Mouse (Mus musculus): ENCODE measurements around the gene Pcyt1a. TPM values are rescaled to one million over a fixed set of nuclear protein-coding genes. Genes with fewer than 3 reads are reported as not detected.

Gene Pcyt1a
- polyA plus RNA-seq (2014; fragmentation: Nextera tagmentation; extraction: Ambion mirVana) = 37.0 and 42.8 TPM in 2 replicates

GRCm38 (mm10) chr16:32430474-32431046 lies at the start of gene Pcyt1a:
Gene Pcyt1a (plus strand): TSS chr16:32430921.
- no peaks in the 10 kb centered on the region for H3K27me3 ChIP-seq (replicated peaks; ENCODE audit: control insufficient read depth, insufficient read depth, low read length)
- WGBS = under 1% methylated on average over 54 of the region's 54 CpGs
- H3K4me1 ChIP-seq (replicated peaks; ENCODE audit: control insufficient read depth, insufficient read depth, low read length) = peaks cover 15% of the 10 kb centered on the region
- no peaks in the 10 kb centered on the region for H3K36me3 ChIP-seq (ENCODE audit: control insufficient read depth, insufficient read depth, low read length)
- peak within 1 kb of the TSS; percentile 86 for H3K4me2 ChIP-seq
- peak within 1 kb of the TSS; percentile 89 for H3K9ac ChIP-seq (ENCODE audit: low read depth, low read length)
- peak within 1 kb of the TSS; percentile 79 for H3K4me3 ChIP-seq (ENCODE audit: low read depth, low read length)
- ATAC-seq (replicated peaks; ENCODE audit: low FRiP score) (peak; percentile 91), DNase-seq (ENCODE audit: low spot score) (peak; percentile 91)
- H3K27ac ChIP-seq (ENCODE audit: low read depth, low read length) = peak within 1 kb of the TSS; percentile 84
- no peaks in the 10 kb centered on the region for H3K9me3 ChIP-seq (ENCODE audit: control insufficient read depth, low read length)

DNA sequence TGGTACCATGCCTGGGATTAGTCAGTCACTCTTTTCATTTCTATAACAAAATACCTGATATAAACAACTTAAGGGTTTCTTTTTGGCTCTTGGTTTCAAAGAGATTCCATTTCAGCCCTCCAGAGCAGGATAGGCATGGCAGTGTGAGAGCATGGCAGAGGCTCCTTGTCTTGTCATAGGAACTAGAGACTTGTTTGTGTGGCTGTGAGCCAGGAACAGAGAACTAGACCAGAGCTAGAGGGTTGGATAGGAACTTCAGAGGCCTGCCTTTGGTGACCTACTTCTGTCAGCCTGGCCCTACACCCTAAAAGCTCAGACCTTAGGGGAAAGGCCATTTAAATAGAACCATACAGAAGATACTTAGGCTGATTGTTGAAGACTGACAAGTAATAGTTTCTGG lies 47.8 kb upstream of the Pcyt1a start:
- no peak overlapping the region for H3K9ac ChIP-seq (ENCODE audit: low read depth, low read length)
- no peak overlapping the region for H3K27ac ChIP-seq (ENCODE audit: low read depth, low read length)
- no peaks in the 10 kb centered on the region for H3K27me3 ChIP-seq (replicated peaks; ENCODE audit: control insufficient read depth, insufficient read depth, low read length)
- no peak overlapping the region for H3K4me2 ChIP-seq
- peaks cover 35% of the 10 kb centered on the region for H3K36me3 ChIP-seq (ENCODE audit: control insufficient read depth, insufficient read depth, low read length)
- no peak for DNase-seq (ENCODE audit: low spot score)
- no peak for ATAC-seq (replicated peaks; ENCODE audit: low FRiP score)
- no peak overlapping the region for H3K4me3 ChIP-seq (ENCODE audit: low read depth, low read length)
- H3K4me1 ChIP-seq (replicated peaks; ENCODE audit: control insufficient read depth, insufficient read depth, low read length) = no peaks in the 10 kb centered on the region
- H3K9me3 ChIP-seq (ENCODE audit: control insufficient read depth, low read length) = no peaks in the 10 kb centered on the region

DNA sequence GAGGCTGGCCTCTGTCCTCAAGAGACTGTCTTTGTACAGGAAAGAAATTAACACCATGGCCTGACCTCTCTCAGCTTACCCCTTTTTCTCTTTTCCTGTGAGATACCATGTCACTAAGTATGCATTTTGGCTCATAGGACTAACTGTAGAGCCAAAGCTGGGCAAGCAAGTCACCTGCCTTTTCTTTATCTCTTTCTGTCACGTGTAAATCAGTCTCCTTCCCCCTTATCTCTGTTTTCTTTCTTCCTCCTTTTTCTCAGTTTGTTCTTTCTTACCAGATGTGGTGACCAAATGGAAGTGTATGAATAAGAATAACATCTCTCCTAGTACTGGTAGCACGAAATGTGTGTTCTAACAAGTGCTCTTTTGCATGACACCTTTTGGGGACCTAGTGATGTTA lies 45.8 kb upstream of the Pcyt1a start:
- no peak for ATAC-seq (replicated peaks; ENCODE audit: low FRiP score)
- 61% methylated on average over 2 of the region's 2 CpGs for WGBS

GRCm38 (mm10) chr16:32386826-32387225 lies 43.9 kb upstream of the Pcyt1a start:
- no peak overlapping the region for H3K9ac ChIP-seq (ENCODE audit: low read depth, low read length)
- H3K4me1 ChIP-seq (replicated peaks; ENCODE audit: control insufficient read depth, insufficient read depth, low read length) = peaks cover 6% of the 10 kb centered on the region
- no peak overlapping the region for H3K27ac ChIP-seq (ENCODE audit: low read depth, low read length)
- H3K9me3 ChIP-seq (ENCODE audit: control insufficient read depth, low read length) = no peaks in the 10 kb centered on the region
- WGBS = 95% methylated on average over 3 of the region's 3 CpGs
- H3K4me3 ChIP-seq (ENCODE audit: low read depth, low read length) = no peak overlapping the region
- no peaks in the 10 kb centered on the region for H3K27me3 ChIP-seq (replicated peaks; ENCODE audit: control insufficient read depth, insufficient read depth, low read length)
- no peak for ATAC-seq (replicated peaks; ENCODE audit: low FRiP score)
- H3K4me2 ChIP-seq = no peak overlapping the region
- peaks cover 13% of the 10 kb centered on the region; the same call in 1 of the 2 replicates for H3K36me3 ChIP-seq (ENCODE audit: control insufficient read depth, insufficient read depth, low read length)
- no peak for DNase-seq (ENCODE audit: low spot score)

More for the DNA sequence above, 45.8 kb upstream of the Pcyt1a start:
- no peak overlapping the region for H3K27ac ChIP-seq (ENCODE audit: low read depth, low read length)
- no peak overlapping the region for H3K4me2 ChIP-seq
- no peaks in the 10 kb centered on the region for H3K9me3 ChIP-seq (ENCODE audit: control insufficient read depth, low read length)
- peaks cover 5% of the 10 kb centered on the region for H3K4me1 ChIP-seq (replicated peaks; ENCODE audit: control insufficient read depth, insufficient read depth, low read length)
- peaks cover 22% of the 10 kb centered on the region for H3K36me3 ChIP-seq (ENCODE audit: control insufficient read depth, insufficient read depth, low read length)
- no peak for DNase-seq (ENCODE audit: low spot score)
- H3K4me3 ChIP-seq (ENCODE audit: low read depth, low read length) = no peak overlapping the region
- H3K27me3 ChIP-seq (replicated peaks; ENCODE audit: control insufficient read depth, insufficient read depth, low read length) = no peaks in the 10 kb centered on the region
- H3K9ac ChIP-seq (ENCODE audit: low read depth, low read length) = no peak overlapping the region

DNA sequence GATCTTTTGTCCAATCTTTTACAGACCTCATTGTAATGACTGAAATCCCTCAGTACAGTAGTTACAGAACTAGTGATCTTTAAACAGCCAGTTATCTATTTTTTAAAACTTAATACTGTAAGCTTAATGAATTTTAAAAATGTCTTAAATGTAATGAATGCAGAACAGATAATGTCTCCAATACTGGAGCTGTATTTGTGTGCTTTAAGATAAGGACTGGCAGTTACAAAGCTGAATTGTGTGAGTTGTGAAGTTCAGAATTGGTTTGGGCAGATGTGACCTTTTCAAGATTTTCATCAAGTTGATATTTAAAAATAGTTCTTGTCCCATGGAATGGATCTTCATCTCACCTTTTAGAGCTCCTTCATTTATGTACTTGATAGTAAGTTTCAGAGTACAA lies 41.7 kb upstream of the Pcyt1a start:
- H3K27ac ChIP-seq (ENCODE audit: low read depth, low read length) = peak overlapping the region; percentile 59; the same call in 1 of the 2 replicates

GRCm38 (mm10) chr16:32389841-32390240 lies 40.9 kb upstream of the Pcyt1a start:
- Histone ChIP-seq H3K9me3 (ENCODE audit: control insufficient read depth, low read length) (no peaks in the 10 kb centered on the region), H3K27ac (ENCODE audit: low read depth, low read length) (peak overlapping the region; percentile 16; the same call in 1 of the 2 replicates), H3K36me3 (ENCODE audit: control insufficient read depth, insufficient read depth, low read length) (peaks cover 12% of the 10 kb centered on the region), H3K4me3 (ENCODE audit: low read depth, low read length) (no peak overlapping the region), H3K27me3 (replicated peaks; ENCODE audit: control insufficient read depth, insufficient read depth, low read length) (no peaks in the 10 kb centered on the region), H3K4me2 (no peak overlapping the region), H3K9ac (ENCODE audit: low read depth, low read length) (no peak overlapping the region), H3K4me1 (replicated peaks; ENCODE audit: control insufficient read depth, insufficient read depth, low read length) (peaks cover 6% of the 10 kb centered on the region)
- ATAC-seq (replicated peaks; ENCODE audit: low FRiP score) (no peak), DNase-seq (ENCODE audit: low spot score) (no peak)
- WGBS = 81% methylated on average over 3 of the region's 3 CpGs

More for the DNA sequence above, 41.7 kb upstream of the Pcyt1a start:
- no peaks in the 10 kb centered on the region for H3K9me3 ChIP-seq (ENCODE audit: control insufficient read depth, low read length)
- no peak overlapping the region for H3K9ac ChIP-seq (ENCODE audit: low read depth, low read length)
- DNase-seq (ENCODE audit: low spot score) = no peak
- peaks cover 6% of the 10 kb centered on the region for H3K4me1 ChIP-seq (replicated peaks; ENCODE audit: control insufficient read depth, insufficient read depth, low read length)
- H3K4me2 ChIP-seq = no peak overlapping the region
- no peaks in the 10 kb centered on the region for H3K27me3 ChIP-seq (replicated peaks; ENCODE audit: control insufficient read depth, insufficient read depth, low read length)
- H3K36me3 ChIP-seq (ENCODE audit: control insufficient read depth, insufficient read depth, low read length) = peaks cover 15% of the 10 kb centered on the region
- ATAC-seq (replicated peaks; ENCODE audit: low FRiP score) = no peak
- no peak overlapping the region for H3K4me3 ChIP-seq (ENCODE audit: low read depth, low read length)

DNA sequence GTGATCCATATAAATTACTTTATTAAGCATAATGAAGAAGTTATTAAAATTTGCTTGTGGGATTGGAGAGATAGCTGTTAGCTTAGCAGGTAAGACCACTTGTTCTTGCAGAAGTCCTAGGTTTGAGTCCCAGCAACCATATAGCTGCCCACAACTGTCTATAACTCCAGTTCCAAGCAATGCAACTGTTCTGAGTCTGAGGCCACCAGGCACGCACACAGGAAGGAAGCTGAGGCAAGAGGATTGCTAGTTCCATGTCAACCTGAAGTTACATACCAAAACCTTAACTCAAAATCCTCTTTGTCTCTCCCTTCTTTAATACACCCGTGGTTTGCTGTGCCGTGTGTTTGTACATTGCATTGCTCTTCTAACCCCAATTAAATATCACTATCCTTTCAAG lies 39.8 kb upstream of the Pcyt1a start:
- H3K9me3 ChIP-seq (ENCODE audit: control insufficient read depth, low read length) = no peaks in the 10 kb centered on the region
- WGBS = 82% methylated on average over 3 of the region's 3 CpGs
- H3K4me3 ChIP-seq (ENCODE audit: low read depth, low read length) = no peak overlapping the region
- H3K4me1 ChIP-seq (replicated peaks; ENCODE audit: control insufficient read depth, insufficient read depth, low read length) = peaks cover 6% of the 10 kb centered on the region
- DNase-seq (ENCODE audit: low spot score) (no peak), ATAC-seq (replicated peaks; ENCODE audit: low FRiP score) (no peak)
- H3K9ac ChIP-seq (ENCODE audit: low read depth, low read length) = no peak overlapping the region
- no peaks in the 10 kb centered on the region for H3K27me3 ChIP-seq (replicated peaks; ENCODE audit: control insufficient read depth, insufficient read depth, low read length)
- H3K27ac ChIP-seq (ENCODE audit: low read depth, low read length) = no peak overlapping the region
- peaks cover 6% of the 10 kb centered on the region for H3K36me3 ChIP-seq (ENCODE audit: control insufficient read depth, insufficient read depth, low read length)
- no peak overlapping the region for H3K4me2 ChIP-seq

GRCm38 (mm10) chr16:32395679-32396540 lies 34.8 kb upstream of the Pcyt1a start:
- no peak overlapping the region for H3K4me2 ChIP-seq
- peaks cover 5% of the 10 kb centered on the region for H3K36me3 ChIP-seq (ENCODE audit: control insufficient read depth, insufficient read depth, low read length)
- H3K27me3 ChIP-seq (replicated peaks; ENCODE audit: control insufficient read depth, insufficient read depth, low read length) = no peaks in the 10 kb centered on the region
- no peak overlapping the region for H3K9ac ChIP-seq (ENCODE audit: low read depth, low read length)
- 45% methylated on average over 6 of the region's 6 CpGs for WGBS
- DNase-seq (ENCODE audit: low spot score) = no peak
- no peak for ATAC-seq (replicated peaks; ENCODE audit: low FRiP score)
- no peak overlapping the region for H3K4me3 ChIP-seq (ENCODE audit: low read depth, low read length)
- H3K27ac ChIP-seq (ENCODE audit: low read depth, low read length) = peak overlapping the region; percentile 14
- no peaks in the 10 kb centered on the region for H3K9me3 ChIP-seq (ENCODE audit: control insufficient read depth, low read length)
- no peaks in the 10 kb centered on the region; the same call in 1 of the 2 replicates for H3K4me1 ChIP-seq (replicated peaks; ENCODE audit: control insufficient read depth, insufficient read depth, low read length)

GRCm38 (mm10) chr16:32396541-32396835 lies 34.2 kb upstream of the Pcyt1a start:
- WGBS = 61% methylated on average over 3 of the region's 3 CpGs
- ATAC-seq (replicated peaks; ENCODE audit: low FRiP score) = no peak
- Histone ChIP-seq H3K4me3 (ENCODE audit: low read depth, low read length) (no peak overlapping the region), H3K27ac (ENCODE audit: low read depth, low read length) (no peak overlapping the region), H3K27me3 (replicated peaks; ENCODE audit: control insufficient read depth, insufficient read depth, low read length) (no peaks in the 10 kb centered on the region), H3K9ac (ENCODE audit: low read depth, low read length) (no peak overlapping the region), H3K4me2 (no peak overlapping the region), H3K4me1 (replicated peaks; ENCODE audit: control insufficient read depth, insufficient read depth, low read length) (no peaks in the 10 kb centered on the region; the same call in 1 of the 2 replicates), H3K9me3 (ENCODE audit: control insufficient read depth, low read length) (no peaks in the 10 kb centered on the region), H3K36me3 (ENCODE audit: control insufficient read depth, insufficient read depth, low read length) (peaks cover 4% of the 10 kb centered on the region)
- DNase-seq (ENCODE audit: low spot score) = no peak
